Mouse (Mus musculus): ENCODE measurements around the gene Mgat4d. TPM values are rescaled to one million over a fixed set of nuclear protein-coding genes. Genes with fewer than 3 reads are reported as not detected.

Gene Mgat4d
- not detected for polyA plus RNA-seq (2015; fragmentation: Illumina TruSeq; extraction: RNeasy Lipid Tissue Mini Kit (QIAGEN cat#74804); ENCODE audit: low read depth, low replicate concordance)

DNA sequence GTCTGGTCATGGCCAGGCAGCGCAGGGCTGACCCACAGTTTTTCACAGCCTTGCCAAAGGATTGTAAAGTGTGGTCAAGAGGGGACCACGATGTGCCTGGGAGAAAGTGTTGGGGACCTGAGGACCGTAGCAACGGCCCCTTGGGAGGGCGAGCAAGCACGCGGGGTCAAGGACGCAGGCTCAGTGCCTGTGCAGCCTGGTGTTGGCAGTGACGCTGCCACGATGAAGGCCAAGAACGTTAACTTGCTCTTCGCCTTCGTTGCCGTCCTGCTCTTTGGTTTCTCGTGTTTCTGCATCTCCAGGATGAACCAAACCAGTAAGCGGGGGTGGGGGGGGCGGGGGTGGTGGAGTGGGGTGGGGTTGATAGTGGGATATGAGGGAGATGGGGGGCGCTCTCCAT is at the start of gene Mgat4d:
Gene Mgat4d, plus strand, starts transcription at position 209 of the 400 bp plus-strand sequence.

DNA sequence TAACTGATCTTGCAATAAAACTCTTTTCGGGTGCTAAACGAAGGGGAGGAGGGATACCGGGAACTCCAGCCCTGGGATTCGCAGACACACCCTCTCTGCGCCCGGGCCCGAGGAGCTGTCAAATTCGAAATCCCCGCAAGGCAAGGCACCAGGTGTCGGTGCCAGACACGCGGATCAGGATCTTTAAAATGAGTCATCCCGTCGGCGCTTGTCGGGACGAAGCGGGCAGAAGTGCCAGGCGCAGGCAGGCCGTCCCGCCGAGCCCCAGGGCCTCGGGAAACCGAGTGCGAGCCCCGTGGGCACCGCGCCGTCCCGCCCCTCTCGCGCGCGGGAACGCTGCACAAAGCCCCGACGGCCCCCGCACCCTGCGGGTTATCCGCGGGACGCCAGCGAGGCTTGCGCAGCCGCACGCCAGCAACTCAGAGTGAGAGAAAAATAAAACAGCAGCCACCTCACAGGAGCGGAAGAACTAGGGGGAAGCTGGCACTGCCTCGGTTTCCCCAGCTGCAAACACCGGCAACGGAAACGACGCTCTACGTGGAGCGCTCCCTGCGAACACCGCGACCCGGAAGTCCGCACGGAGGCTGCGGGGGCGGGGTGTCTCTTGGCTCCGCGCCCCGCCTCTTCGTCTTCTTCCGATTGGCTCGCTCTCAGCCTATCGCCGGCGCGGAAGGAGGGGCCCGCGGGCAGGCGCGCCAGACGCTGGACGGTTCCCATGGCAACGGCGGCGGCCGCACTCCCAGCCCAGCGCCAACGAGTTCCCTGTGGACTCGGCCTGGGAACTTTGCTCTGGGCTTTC is 16.2 kb upstream of the Mgat4d start, which contains the start of gene Elmod2:
Gene Elmod2, minus strand, starts transcription at position 588 of the 799 bp plus-strand sequence.

DNA sequence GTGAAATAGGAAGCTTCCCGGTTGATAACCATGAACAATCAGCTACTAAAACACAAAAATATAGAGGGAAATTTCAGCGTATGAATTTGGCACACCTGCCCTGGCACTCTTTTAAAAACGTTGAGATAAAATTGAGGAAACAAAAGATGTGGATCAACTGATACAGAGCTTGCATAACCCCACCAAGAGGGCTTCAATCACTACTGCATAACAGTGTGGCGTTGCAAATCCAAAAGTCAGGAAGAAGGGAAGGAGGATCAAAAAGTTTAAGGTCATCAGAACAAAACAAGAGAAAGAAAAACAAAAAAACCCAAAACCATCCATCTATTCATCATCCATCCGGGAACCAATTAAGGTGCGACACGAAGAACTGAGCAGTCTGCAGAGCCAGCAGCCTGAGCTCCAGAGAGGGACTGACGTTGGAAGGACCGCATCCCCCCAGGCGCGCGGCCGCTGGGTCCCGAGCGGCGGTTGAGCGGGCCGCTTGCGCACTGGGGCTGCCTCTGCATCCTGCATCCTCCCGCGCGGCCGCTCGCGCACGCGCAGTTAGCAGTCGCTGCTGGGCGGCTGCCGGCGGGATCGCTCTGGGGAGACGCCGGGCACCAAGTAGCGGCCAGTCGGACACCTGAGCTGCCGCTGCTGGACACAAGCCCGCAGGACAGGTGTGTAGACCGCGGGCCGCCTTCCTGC is 41.2 kb downstream of the Mgat4d start, which contains the start of gene Clgn:
Gene Clgn, plus strand, starts transcription at position 552 of the 690 bp plus-strand sequence.

Other genes starting within 250 kb of the Mgat4d start
- 48.9 TPM for gene Tbc1d9, start 183.1 kb upstream of the Mgat4d start, polyA plus RNA-seq (2015; fragmentation: Illumina TruSeq; extraction: RNeasy Lipid Tissue Mini Kit (QIAGEN cat#74804); ENCODE audit: low read depth, low replicate concordance)
- gene Gm10645, start 182.3 kb upstream of the Mgat4d start, polyA plus RNA-seq (2015; fragmentation: Illumina TruSeq; extraction: RNeasy Lipid Tissue Mini Kit (QIAGEN cat#74804); ENCODE audit: low read depth, low replicate concordance), result 1.2 TPM
- not detected for gene Ucp1, start 58.1 kb upstream of the Mgat4d start, polyA plus RNA-seq (2015; fragmentation: Illumina TruSeq; extraction: RNeasy Lipid Tissue Mini Kit (QIAGEN cat#74804); ENCODE audit: low read depth, low replicate concordance)
- gene Elmod2, start 16.0 kb upstream of the Mgat4d start, polyA plus RNA-seq (2015; fragmentation: Illumina TruSeq; extraction: RNeasy Lipid Tissue Mini Kit (QIAGEN cat#74804); ENCODE audit: low read depth, low replicate concordance), result 12.6 TPM
- 9.2 TPM for gene Clgn, start 41.4 kb downstream of the Mgat4d start, polyA plus RNA-seq (2015; fragmentation: Illumina TruSeq; extraction: RNeasy Lipid Tissue Mini Kit (QIAGEN cat#74804); ENCODE audit: low read depth, low replicate concordance)
- 446 TPM for gene Scoc, start 109.9 kb downstream of the Mgat4d start, polyA plus RNA-seq (2015; fragmentation: Illumina TruSeq; extraction: RNeasy Lipid Tissue Mini Kit (QIAGEN cat#74804); ENCODE audit: low read depth, low replicate concordance)
- not detected for gene Olfr370, start 187.3 kb downstream of the Mgat4d start, polyA plus RNA-seq (2015; fragmentation: Illumina TruSeq; extraction: RNeasy Lipid Tissue Mini Kit (QIAGEN cat#74804); ENCODE audit: low read depth, low replicate concordance)
- 307 TPM for gene Ndufb7, start 218.2 kb downstream of the Mgat4d start, polyA plus RNA-seq (2015; fragmentation: Illumina TruSeq; extraction: RNeasy Lipid Tissue Mini Kit (QIAGEN cat#74804); ENCODE audit: low read depth, low replicate concordance)

Data from brain, adult 10 weeks (tissue).